17 mouse cellular contexts compared by ENCODE assay signal in the genomic region with DNA sequence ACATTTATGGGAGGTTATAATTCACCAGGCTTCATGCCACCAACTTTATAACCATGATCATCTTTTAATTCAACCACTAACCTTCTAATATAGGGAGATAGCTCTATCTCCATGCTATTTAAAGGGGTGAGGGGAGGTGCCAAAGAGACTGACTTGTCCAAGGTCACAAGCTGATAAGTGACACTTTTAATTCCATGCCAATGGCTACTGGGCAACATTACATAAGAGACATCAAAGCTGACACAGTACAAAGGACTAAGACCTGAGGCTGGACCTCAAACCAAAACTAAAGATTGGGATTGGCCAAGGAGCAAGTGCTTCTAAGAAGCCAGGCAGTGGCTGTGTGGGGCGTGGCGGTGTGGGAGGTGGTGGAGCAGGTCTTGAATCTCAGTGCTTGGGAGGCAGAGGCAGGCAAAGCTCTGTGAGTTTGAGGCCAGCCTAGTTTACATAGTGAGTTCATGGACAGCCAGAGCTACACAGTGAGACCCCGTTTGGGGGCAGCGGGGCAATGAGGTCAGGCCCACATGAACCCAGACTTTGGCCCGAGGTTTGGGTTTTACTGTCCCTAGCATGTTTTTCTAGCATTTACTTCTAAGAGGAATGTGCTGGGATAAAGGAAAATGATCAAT. TPM values are rescaled to one million over a fixed set of nuclear protein-coding genes. Genes with fewer than 3 reads are reported as not detected.
DNase-seq lines count a peak whose midpoint lies in the region; ATAC-seq and TF ChIP-seq lines count a peak whose summit lies in the region.
"Had no signal": no experiment of that assay in that cellular context is flagged by ENCODE, and none has a peak within 500 bp of the region (broad histone marks: within the 10 kb centered on the region; RNA-seq: fewer than 3 reads in every experiment).

No protein-coding gene starts in this region.

- no peaks in the 10 kb centered on the region for H3K27me3 ChIP-seq in intestine, postnatal 0 days (replicated peaks; ENCODE audit: control insufficient read depth, insufficient read depth, low read length)
- H3K27me3 ChIP-seq in thymus, adult 2 months (ENCODE audit: control insufficient read depth, insufficient read depth, low read length): no peaks in the 10 kb centered on the region
- H3K27me3 ChIP-seq: neural tube, embryonic 13.5 days; Patski had no signal

- H3K4me3 ChIP-seq in brown adipose tissue, adult 24 weeks (ENCODE audit: insufficient read depth, low read depth, low read length): no peak overlapping the region
- H3K4me3 ChIP-seq in intestine, postnatal 0 days (ENCODE audit: low read depth, low read length): no peak overlapping the region
- H3K4me3 ChIP-seq in thymus, adult 2 months (ENCODE audit: control insufficient read depth, insufficient read depth, low read length): no peak overlapping the region
- H3K4me3 ChIP-seq: erythroblast, embryonic 14.5 days; neural tube, embryonic 13.5 days had no signal

- WGBS in intestine, postnatal 0 days: 71% methylated on average over 5 of the region's 5 CpGs
- 97% methylated on average over 5 of the region's 5 CpGs for WGBS in thymus, adult 2 months

- no peak overlapping the region for H3K9ac ChIP-seq in intestine, postnatal 0 days (ENCODE audit: low read depth, low read length)
- H3K9ac ChIP-seq: forebrain, postnatal 0 days; neural tube, embryonic 13.5 days had no signal

- ATAC-seq in intestine, postnatal 0 days: peak; percentile 58
- peak; percentile 17; the same call in 1 of the 2 replicates for ATAC-seq in megakaryocyte-erythroid progenitor cell, adult 5-6 weeks (replicated peaks; ENCODE audit: low FRiP score, low TSS enrichment, poor library complexity, severe bottlenecking)
- ATAC-seq: forebrain, postnatal 0 days; Patski had no signal

- H3K27ac ChIP-seq in brown adipose tissue, adult 24 weeks (replicated peaks; ENCODE audit: low read depth, low read length): 0 out of 2 replicates have a peak overlapping the region, but pooled peaks have one; percentile 22
- peak overlapping the region; percentile 73 for H3K27ac ChIP-seq in intestine, postnatal 0 days (ENCODE audit: low read depth, low read length)
- H3K27ac ChIP-seq in thymus, adult 2 months (ENCODE audit: control insufficient read depth, insufficient read depth, low read length): no peak overlapping the region
- H3K27ac ChIP-seq: neural tube, embryonic 13.5 days; stomach, postnatal 0 days had no signal

- no peak overlapping the region for H3K4me2 ChIP-seq in intestine, postnatal 0 days (replicated peaks; ENCODE audit: low read depth)
- H3K4me2 ChIP-seq: neural tube, embryonic 13.5 days had no signal

- no peaks in the 10 kb centered on the region for H3K9me3 ChIP-seq in intestine, postnatal 0 days (ENCODE audit: control insufficient read depth)
- H3K9me3 ChIP-seq: neural tube, embryonic 13.5 days had no signal

- no peak for TF ChIP-seq POLR2A in thymus, adult 2 months (IDR thresholded peaks at IDR 0.05; ENCODE audit: control insufficient read depth, extremely low read depth, insufficient read depth, low read length, poor library complexity)

- peaks cover 31% of the 10 kb centered on the region for H3K4me1 ChIP-seq in brown adipose tissue, adult 24 weeks (ENCODE audit: control insufficient read depth, insufficient read depth, insufficient read length, low read length)
- H3K4me1 ChIP-seq in intestine, postnatal 0 days (replicated peaks; ENCODE audit: control insufficient read depth, insufficient read depth, low read length): peaks cover 7% of the 10 kb centered on the region
- peaks cover 31% of the 10 kb centered on the region for H3K4me1 ChIP-seq in thymus, adult 2 months (replicated peaks; ENCODE audit: control insufficient read depth, insufficient read depth, low read length)

- no peak for TF ChIP-seq CTCF in intestine, postnatal 0 days (IDR thresholded peaks at IDR 0.05; ENCODE audit: low read depth)
- TF ChIP-seq CTCF in thymus, adult 2 months (IDR thresholded peaks at IDR 0.05; ENCODE audit: borderline replicate concordance, control insufficient read depth, extremely low read depth, insufficient read depth, low read length, poor library complexity): no peak

- peaks cover 5% of the 10 kb centered on the region; the same call in 1 of the 2 replicates for H3K36me3 ChIP-seq in intestine, postnatal 0 days (ENCODE audit: control insufficient read depth, insufficient read depth)
- H3K36me3 ChIP-seq in thymus, adult 2 months (ENCODE audit: control insufficient read depth, insufficient read depth, low read length): no peaks in the 10 kb centered on the region
- H3K36me3 ChIP-seq: neural tube, embryonic 13.5 days had no signal

- DNase-seq in kidney, postnatal 14 days: peak; percentile 34
- DNase-seq in kidney, adult 18-20 months: no peak
- no peak for DNase-seq in adrenal gland, adult 18-20 months (ENCODE audit: low spot score in 2 of 2)
- no peak for DNase-seq in thymus, adult 2 months
- DNase-seq: cerebellum, postnatal 25 days; forebrain, postnatal 0 days; kidney, postnatal 4 days; lung, postnatal 10 days; right cerebral cortex, postnatal 14 days; thymus, postnatal 36 days had no signal

RNA-seq across cellular contexts. Expression of gene Foxo3, which starts 46.0 kb away (rescaled TPM):
- polyA plus RNA-seq in brown adipose tissue, adult 24 weeks (2012; ENCODE audit: insufficient read depth, insufficient read length, missing spikeins): 4.7 and 6.4 TPM in 2 replicates
- 9.3 and 9.8 TPM in 2 replicates for polyA plus RNA-seq in intestine, postnatal 0 days (2015; fragmentation: Nextera tagmentation; extraction: Ambion mirVana)
- 37.6 and 51.7 TPM in 2 replicates for total RNA-seq in megakaryocyte-erythroid progenitor cell, adult 5-6 weeks (2014; fragmentation: Nextera tagmentation)
- 38.6 and 40.0 TPM in 2 replicates for total RNA-seq in megakaryocyte-erythroid progenitor cell, adult 5-6 weeks (2017)
- 10 to 100 TPM; 48.9 to 63.3 TPM for total RNA-seq in adrenal gland, adult 18-20 months (2021)
- 76.6 and 83.4 TPM in 2 replicates for polyA plus RNA-seq in thymus, adult 2 months (2012; rRNA removed)
